Mouse (Mus musculus) lung, postnatal 0 days (tissue): ENCODE measurements around the gene Il13. TPM values are rescaled to one million over a fixed set of nuclear protein-coding genes. Genes with fewer than 3 reads are reported as not detected.
A peak's percentile ranks its signal among the peaks of the same experiment; 100 is the strongest.

ENCODE experiments used
- ATAC-seq: fragments of 200-750 bp; cut with Nextera tagmentation; 2 replicates; pipeline ENCODE4 v1.8.0; 2017; ENCODE audit warnings: moderate library complexity
- DNase-seq: peaks from one replicate; pipeline ENCODE4 v3.0.0-alpha.2; 2016; ENCODE audit warnings: low spot score
- H3K27ac ChIP-seq: fragments of 300-500 bp; sonication (generic); 2 replicates; pipeline ENCODE4 v1.5.1; 2014; ENCODE audit warnings: antibody characterized with exemption, mild to moderate bottlenecking, low read length, mixed read lengths
- H3K27me3 ChIP-seq: fragments of 300-500 bp; sonication (generic); replicated peaks from 2 replicates; pipeline ENCODE4 v1.6.1; 2014; ENCODE audit warnings: low read length, mixed read lengths; ENCODE audit not compliant: insufficient read depth
- H3K36me3 ChIP-seq: fragments of 300-500 bp; sonication (generic); 2 replicates; pipeline ENCODE4 v1.6.1; 2014; ENCODE audit warnings: low read length, mixed read lengths; ENCODE audit not compliant: insufficient read depth
- H3K4me1 ChIP-seq: fragments of 300-500 bp; sonication (generic); 2 replicates; pipeline ENCODE4 v1.6.1; 2014; ENCODE audit warnings: antibody characterized with exemption, low read depth, low read length, mixed read lengths; ENCODE audit not compliant: insufficient read depth
- H3K4me2 ChIP-seq: fragments of 300-500 bp; sonication (generic); replicated peaks from 2 replicates; pipeline ENCODE4 v1.6.1; 2014; ENCODE audit warnings: low read depth, mild to moderate bottlenecking, low read length, moderate library complexity, mixed read lengths
- H3K4me3 ChIP-seq: fragments of 300-500 bp; sonication (generic); 2 replicates; pipeline ENCODE4 v1.5.1; 2014; ENCODE audit warnings: low read depth, low read length
- H3K9ac ChIP-seq: fragments of 300-500 bp; sonication (generic); replicated peaks from 2 replicates; pipeline ENCODE4 v1.6.1; 2014; ENCODE audit warnings: low read depth, mild to moderate bottlenecking
- H3K9me3 ChIP-seq: fragments of 300-500 bp; sonication (generic); 2 replicates; pipeline ENCODE4 v1.6.1; 2016; ENCODE audit warnings: low read length, mixed read lengths
- CTCF ChIP-seq: IDR thresholded peaks from 2 replicates; pipeline ENCODE4 v1.5.1; 2016; ENCODE audit warnings: antibody characterized with exemption, mild to moderate bottlenecking
- EP300 ChIP-seq: IDR thresholded peaks from 2 replicates; pipeline ENCODE4 v1.6.1; 2016; ENCODE audit warnings: antibody characterized with exemption, mild to moderate bottlenecking, control low read depth
- WGBS: fragments of 180-500 bp; shearing (Covaris S2); extraction: QIAGEN DNeasy Blood & Tissue Kit; methylation state at CpG from one replicate; pipeline ENCODE4 v1.1.7; 2014; 5-methylcytosine and 5-hydroxymethylcytosine counted together
- polyA plus RNA-seq: library from polyadenylated mRNA; unstranded; fragments of >200 nt; fragmentation: Nextera tagmentation; extraction: Ambion mirVana; gene quantifications from 2 replicates; pipeline ENCODE4 v1.2.1, GENCODE M21; 2015

The Il13 gene
- polyA plus RNA-seq, 1 experiment from 2014 or later = not detected

DNA sequence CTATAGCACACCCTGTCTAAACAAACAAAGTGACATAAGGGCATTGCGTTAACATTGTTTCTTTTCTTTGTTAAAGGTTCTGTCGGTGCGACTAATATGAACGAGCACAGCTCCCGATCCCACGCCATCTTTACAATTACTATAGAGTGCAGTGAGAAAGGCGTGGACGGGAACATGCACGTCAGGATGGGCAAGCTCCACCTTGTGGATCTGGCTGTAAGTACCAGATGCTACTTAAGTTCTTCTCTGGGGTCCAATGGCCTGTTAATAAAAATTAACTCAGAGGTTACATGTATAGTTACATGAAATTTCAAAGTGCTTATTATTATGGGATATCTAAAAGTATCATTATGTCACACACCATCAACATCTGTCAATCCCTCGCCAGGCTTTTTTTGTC is 51.4 kb downstream of the Il13 start:
- Histone ChIP-seq H3K4me3 (no peak overlapping the region), H3K4me2 (no peak overlapping the region), H3K4me1 (no peaks in the 10 kb centered on the region), H3K27me3 (no peaks in the 10 kb centered on the region), H3K27ac (no peak overlapping the region), H3K9ac (no peak overlapping the region), H3K9me3 (no peaks in the 10 kb centered on the region), H3K36me3 (peaks cover 18% of the 10 kb centered on the region)
- TF ChIP-seq CTCF (peak; percentile 39), EP300 (no peak)
- DNase-seq = no peak
- ATAC-seq = no peak
- 71% methylated on average over 10 of the region's 10 CpGs for WGBS

Other genes with a start within 250 kb of the Il13 start
- gene Leap2, start 211.5 kb downstream of the Il13 start, polyA plus RNA-seq = 0.38 TPM in 1 of 2 replicates, not detected in the other
- 442 and 520 TPM in 2 replicates for gene Uqcrq, start 203.9 kb downstream of the Il13 start, polyA plus RNA-seq
- gene Gdf9, start 203.7 kb downstream of the Il13 start, polyA plus RNA-seq = 0.84 and 1.3 TPM in 2 replicates
- 0.10 TPM in 1 of 2 replicates, not detected in the other for gene Gm10447, start 177.6 kb downstream of the Il13 start, polyA plus RNA-seq
- 0.88 and 1.0 TPM in 2 replicates for gene Shroom1, start 177.5 kb downstream of the Il13 start, polyA plus RNA-seq
- gene Gm9837, start 164.2 kb downstream of the Il13 start, polyA plus RNA-seq = not detected in 2 replicates
- not detected in 2 replicates for gene Gm9945, start 154.5 kb downstream of the Il13 start, polyA plus RNA-seq
- gene Sowaha, start 154.4 kb downstream of the Il13 start, polyA plus RNA-seq = 0.42 and 0.62 TPM in 2 replicates
- 13.9 and 15.5 TPM in 2 replicates for gene Sept8, start 115.4 kb downstream of the Il13 start, polyA plus RNA-seq
- gene Kif3a, start 67.3 kb downstream of the Il13 start, polyA plus RNA-seq = 39.4 and 39.9 TPM in 2 replicates
- gene Il4, start 16.0 kb downstream of the Il13 start, polyA plus RNA-seq = 0.64 and 0.79 TPM in 2 replicates
- 18.1 and 19.4 TPM in 2 replicates for gene Rad50, start 72.6 kb upstream of the Il13 start, polyA plus RNA-seq
- not detected in 2 replicates for gene Il5, start 86.1 kb upstream of the Il13 start, polyA plus RNA-seq
- gene Irf1, start 135.3 kb upstream of the Il13 start, polyA plus RNA-seq = 52.5 and 64.9 TPM in 2 replicates
- 0.46 and 0.61 TPM in 2 replicates for gene Gm17334, start 138.5 kb upstream of the Il13 start, polyA plus RNA-seq
- gene Gm12216, start 224.6 kb upstream of the Il13 start, polyA plus RNA-seq = 3.4 and 5.4 TPM in 2 replicates